Mouse (Mus musculus) MEL (cell line): ENCODE data around the gene Pigk. TPM values are rescaled to one million over a fixed set of nuclear protein-coding genes. Genes with fewer than 3 reads are reported as not detected.

Experiments used
- DNase-seq: peaks from one replicate; pipeline ENCODE4 v3.0.0; 2011; ENCODE audit warnings: low read depth, low spot score
- H3K27ac ChIP-seq: 2 replicates; pipeline ENCODE4 v1.5.1; 2012; ENCODE audit warnings: low read depth, mild to moderate bottlenecking, control low read depth, low read length, moderate library complexity; ENCODE audit not compliant: control insufficient read depth
- H3K27me3 ChIP-seq, 2 experiments: fragments of 150-350 bp in 1 of 2; sonication (generic) in 1 of 2; 2 replicates each; pipeline ENCODE4 v1.6.1; 2012; ENCODE audit warnings: low read length in 2 of 2, mild to moderate bottlenecking in 2 of 2, improper control_type of control experiment in 1 of 2, moderate library complexity in 1 of 2; ENCODE audit not compliant: insufficient read depth in 2 of 2, control insufficient read depth in 1 of 2
- H3K36me3 ChIP-seq, 2 experiments: 2 replicates each; pipeline ENCODE4 v1.6.1; 2012 to 2014; ENCODE audit warnings: low read length in 2 of 2, improper control_type of control experiment in 1 of 2, inconsistent platforms in 1 of 2, mild to moderate bottlenecking in 1 of 2; ENCODE audit not compliant: insufficient read depth in 2 of 2, control insufficient read depth in 1 of 2
- H3K4me1 ChIP-seq, 2 experiments: fragments of 150-350 bp in 1 of 2; sonication (generic) in 1 of 2; 2 replicates each; pipeline ENCODE4 v1.6.1; 2012; ENCODE audit warnings: low read length in 2 of 2, improper control_type of control experiment in 1 of 2, mild to moderate bottlenecking in 1 of 2; ENCODE audit not compliant: insufficient read depth in 2 of 2, control insufficient read depth in 1 of 2
- H3K4me3 ChIP-seq, 2 experiments: fragments of 150-350 bp in 1 of 2; sonication (generic) in 1 of 2; 2 replicates each; pipeline ENCODE4 v1.5.1; 2012; ENCODE audit warnings: low read depth in 2 of 2, low read length in 2 of 2, mild to moderate bottlenecking in 2 of 2, moderate library complexity in 2 of 2, control low read depth in 1 of 2, improper control_type of control experiment in 1 of 2; ENCODE audit not compliant: control insufficient read depth in 1 of 2, insufficient read depth in 1 of 2
- H3K79me2 ChIP-seq: 2 replicates; pipeline ENCODE4 v1.6.1; 2012; ENCODE audit warnings: mild to moderate bottlenecking, low read length, moderate library complexity; ENCODE audit not compliant: control insufficient read depth, poor library complexity, insufficient read depth
- H3K9ac ChIP-seq: 2 replicates; pipeline ENCODE4 v1.6.1; 2012; ENCODE audit warnings: low read depth, mild to moderate bottlenecking, control low read depth, low read length, moderate library complexity; ENCODE audit not compliant: control insufficient read depth, poor library complexity, severe bottlenecking
- H3K9me3 ChIP-seq: fragments of 150-350 bp; sonication (generic); replicated peaks from 2 replicates; pipeline ENCODE4 v1.6.1; 2012; ENCODE audit warnings: mild to moderate bottlenecking, low read length, improper control_type of control experiment, moderate library complexity; ENCODE audit not compliant: insufficient read depth
- BHLHE40 ChIP-seq: IDR thresholded peaks from 2 replicates; pipeline ENCODE4 v1.6.1; 2012; ENCODE audit warnings: low read depth, mild to moderate bottlenecking, inconsistent platforms, low read length, improper control_type of control experiment, borderline replicate concordance
- CHD1 ChIP-seq: IDR thresholded peaks from 2 replicates; pipeline ENCODE4 v1.6.1; 2012; ENCODE audit warnings: low read depth, mild to moderate bottlenecking, inconsistent platforms, low read length, improper control_type of control experiment
- E2F4 ChIP-seq: IDR thresholded peaks from 2 replicates; pipeline ENCODE4 v1.6.1; 2011; ENCODE audit warnings: low read depth, low read length, improper control_type of control experiment, borderline replicate concordance
- EP300 ChIP-seq, 2 experiments: IDR thresholded peaks; 2 replicates each; pipeline ENCODE4 v1.6.1; 2011; ENCODE audit warnings: improper control_type of control experiment in 2 of 2, low read length in 2 of 2, low read depth in 1 of 2, mild to moderate bottlenecking in 1 of 2
- GABPA ChIP-seq: IDR thresholded peaks from 2 replicates; pipeline ENCODE4 v1.6.1; 2012; ENCODE audit warnings: low read depth, mild to moderate bottlenecking, inconsistent platforms, low read length, improper control_type of control experiment, moderate library complexity
- GATA1 ChIP-seq: IDR thresholded peaks from 2 replicates; pipeline ENCODE4 v1.6.1; 2011; ENCODE audit warnings: low read depth, low read length, improper control_type of control experiment
- MAFK ChIP-seq: IDR thresholded peaks from 2 replicates; pipeline ENCODE4 v1.6.1; 2011; ENCODE audit warnings: low read depth, mild to moderate bottlenecking, low read length, improper control_type of control experiment, borderline replicate concordance
- MAZ ChIP-seq: IDR thresholded peaks from 2 replicates; pipeline ENCODE4 v1.6.1; 2012; ENCODE audit warnings: low read depth, mild to moderate bottlenecking, inconsistent platforms, low read length, improper control_type of control experiment
- MEF2A ChIP-seq: IDR thresholded peaks from 2 replicates; pipeline ENCODE4 v1.6.1; 2014; ENCODE audit warnings: low read depth, mild to moderate bottlenecking, inconsistent platforms, low read length, improper control_type of control experiment; ENCODE audit not compliant: poor library complexity, insufficient replicate concordance, severe bottlenecking; ENCODE audit errors: extremely low read depth
- MXI1 ChIP-seq: IDR thresholded peaks from 2 replicates; pipeline ENCODE4 v1.6.1; 2011; ENCODE audit warnings: mild to moderate bottlenecking, low read depth, low read length, improper control_type of control experiment
- MYB ChIP-seq: IDR thresholded peaks from 2 replicates; pipeline ENCODE4 v1.6.1; 2011; ENCODE audit warnings: mild to moderate bottlenecking, low read depth, low read length, improper control_type of control experiment
- MYC ChIP-seq: IDR thresholded peaks from 2 replicates; pipeline ENCODE4 v1.6.1; 2011; ENCODE audit warnings: low read depth, mild to moderate bottlenecking, low read length, improper control_type of control experiment, moderate library complexity
- NRF1 ChIP-seq: IDR thresholded peaks from 2 replicates; pipeline ENCODE4 v1.6.1; 2014; ENCODE audit warnings: low read depth, mild to moderate bottlenecking, inconsistent platforms, low read length, improper control_type of control experiment, moderate library complexity; ENCODE audit not compliant: poor library complexity, insufficient read depth, severe bottlenecking
- POLR2AphosphoS2 ChIP-seq: IDR thresholded peaks from 2 replicates; pipeline ENCODE4 v1.6.1; 2011; ENCODE audit warnings: low read length, improper control_type of control experiment
- POLR2AphosphoS5 ChIP-seq: IDR thresholded peaks from 2 replicates; pipeline ENCODE4 v1.6.1; 2012; ENCODE audit warnings: low read depth, borderline replicate concordance, mild to moderate bottlenecking, inconsistent platforms, low read length, moderate library complexity, mixed read lengths
- RCOR1 ChIP-seq: IDR thresholded peaks from 2 replicates; pipeline ENCODE4 v1.6.1; 2012; ENCODE audit warnings: low read depth, mild to moderate bottlenecking, inconsistent platforms, low read length, improper control_type of control experiment
- SMC3 ChIP-seq: IDR thresholded peaks from 2 replicates; pipeline ENCODE4 v1.6.1; 2011; ENCODE audit warnings: low read depth, low read length, improper control_type of control experiment
- TAL1 ChIP-seq: IDR thresholded peaks from 2 replicates; pipeline ENCODE4 v1.6.1; 2012; ENCODE audit warnings: mild to moderate bottlenecking, inconsistent platforms, low read length, moderate library complexity, mixed read lengths
- TBP ChIP-seq: IDR thresholded peaks from 2 replicates; pipeline ENCODE4 v1.8.0; 2011; ENCODE audit warnings: low read depth, low read length, improper control_type of control experiment
- TCF12 ChIP-seq: IDR thresholded peaks from 2 replicates; pipeline ENCODE4 v1.6.1; 2014; ENCODE audit warnings: low read depth, mild to moderate bottlenecking, inconsistent platforms, low read length, improper control_type of control experiment, moderate library complexity
- UBTF ChIP-seq: IDR thresholded peaks from 2 replicates; pipeline ENCODE4 v1.6.1; 2012; ENCODE audit warnings: low read depth, mild to moderate bottlenecking, inconsistent platforms, low read length, improper control_type of control experiment, moderate library complexity, borderline replicate concordance; ENCODE audit not compliant: insufficient read depth
- USF2 ChIP-seq, 2 experiments: IDR thresholded peaks; 2 replicates each; pipeline ENCODE4 v1.6.1; 2011 to 2012; ENCODE audit warnings: improper control_type of control experiment in 2 of 2, low read length in 2 of 2, borderline replicate concordance in 1 of 2, inconsistent platforms in 1 of 2, low read depth in 1 of 2, mild to moderate bottlenecking in 1 of 2; ENCODE audit not compliant: insufficient read depth in 1 of 2
- ZC3H11A ChIP-seq: IDR thresholded peaks from 2 replicates; pipeline ENCODE4 v1.6.1; 2012; ENCODE audit warnings: low read depth, mild to moderate bottlenecking, inconsistent platforms, low read length, improper control_type of control experiment
- ZMIZ1 ChIP-seq: IDR thresholded peaks from 2 replicates; pipeline ENCODE4 v1.6.1; 2012; ENCODE audit warnings: low read depth, mild to moderate bottlenecking, inconsistent platforms, low read length, improper control_type of control experiment, moderate library complexity
- ZNF384 ChIP-seq: IDR thresholded peaks from 2 replicates; pipeline ENCODE4 v1.6.1; 2012; ENCODE audit warnings: low read depth, mild to moderate bottlenecking, inconsistent platforms, low read length, improper control_type of control experiment
- polyA plus RNA-seq, 2 experiments: library from polyadenylated mRNA; stranded (reverse) in 1 of 2; unstranded in 1 of 2; fragments of >175 nt in 1 of 2; fragments of >200 nt in 1 of 2; gene quantifications; 2 replicates each; pipeline versions ENCODE4 v1.2.1 to v1.2.4; 2012; ENCODE audit warnings: low replicate concordance in 2 of 2, low read depth in 1 of 2; ENCODE audit not compliant: insufficient read length in 2 of 2, insufficient read depth in 1 of 2, missing spikeins in 1 of 2
- total RNA-seq: library from RNA; depleted of rRNA; stranded (reverse); fragments of 300-350 nt; gene quantifications from 2 replicates; pipeline ENCODE4 v1.2.3, GENCODE M21; 2012

Gene Pigk
- total and polyA plus RNA-seq, 3 experiments, result 14.6 to 17.8 TPM; not detected in 1

- no peaks in the 10 kb centered on the region for H3K4me1 ChIP-seq
- no peaks in the 10 kb centered on the region for H3K79me2 ChIP-seq
- H3K9me3 ChIP-seq, result no peaks in the 10 kb centered on the region
- no peak for DNase-seq
- H3K4me3 ChIP-seq, result no peak overlapping the region
- H3K36me3 ChIP-seq, result no peaks in the 10 kb centered on the region
- no peak for TF ChIP-seq POLR2AphosphoS2
- no peak for TF ChIP-seq MYC
- TF ChIP-seq MAFK, result no peak
- TF ChIP-seq GABPA, result no peak
- TF ChIP-seq BHLHE40, result no peak
- no peak for TF ChIP-seq EP300 (IDR thresholded peaks at IDR 0.05; ENCODE audit: low read depth in 1 of 2, low read length in 2 of 2)
- no peak for TF ChIP-seq NRF1
- no peak for TF ChIP-seq TCF12
- no peak overlapping the region for H3K27ac ChIP-seq
- no peaks in the 10 kb centered on the region; a peak in 2 of 4 replicates for H3K27me3 ChIP-seq
- H3K9ac ChIP-seq, result no peak overlapping the region
These were observed 46.9 kb upstream of the Pigk start for GRCm38 (mm10) chr3:152666991-152667355.

DNA sequence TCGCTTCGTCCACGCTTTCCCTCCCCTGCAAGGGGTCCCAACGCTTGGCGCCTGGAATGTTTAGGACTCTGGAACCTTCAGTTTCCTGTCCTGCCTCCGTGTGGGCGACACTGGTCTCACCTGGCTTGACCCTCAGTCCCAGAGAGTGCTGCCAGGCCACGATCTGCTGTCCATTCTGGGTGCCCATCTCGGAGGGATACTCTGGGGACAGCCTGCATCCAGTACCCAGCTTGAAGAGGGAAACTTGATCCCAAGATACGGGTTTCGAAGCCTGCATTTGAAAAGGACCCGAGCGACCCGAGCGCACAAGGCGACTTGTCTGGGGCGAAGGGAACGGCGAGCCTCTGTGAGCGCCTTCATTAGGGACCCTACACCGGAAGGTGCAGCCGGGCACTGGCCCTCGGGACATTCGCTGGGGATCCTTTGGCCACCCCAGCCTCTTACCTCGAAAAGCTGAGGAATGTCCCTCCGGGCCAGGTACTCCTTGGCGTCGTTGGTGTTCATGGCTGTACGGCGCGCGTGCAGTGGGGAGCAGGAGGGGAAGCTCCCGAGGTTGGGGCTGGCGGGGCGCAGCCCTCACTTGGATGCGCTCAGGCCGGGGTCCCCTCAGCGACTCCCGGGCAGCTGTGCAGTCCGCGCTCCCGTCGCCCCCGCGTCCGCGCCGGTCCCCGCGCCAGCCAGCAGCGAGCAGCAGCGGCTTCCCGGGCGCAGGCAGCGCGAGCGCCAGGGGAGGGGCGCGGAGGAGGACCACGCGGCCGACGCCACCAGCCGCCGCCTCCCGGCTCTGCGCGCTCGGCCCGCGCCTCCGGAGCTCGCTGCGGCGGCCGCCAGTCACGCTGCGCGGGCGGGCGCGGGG, 46.3 kb upstream of the Pigk start:
- Histone ChIP-seq H3K36me3 (no peaks in the 10 kb centered on the region), H3K79me2 (no peaks in the 10 kb centered on the region), H3K4me3 (no peak overlapping the region), H3K4me1 (no peaks in the 10 kb centered on the region; a peak in 1 of 4 replicates), H3K9ac (no peak overlapping the region), H3K27me3 (no peaks in the 10 kb centered on the region; a peak in 2 of 4 replicates), H3K27ac (no peak overlapping the region)
- DNase-seq, result no peak
- TF ChIP-seq ZNF384 (no peak), GATA1 (no peak), RCOR1 (no peak), CHD1 (no peak), POLR2AphosphoS5 (no peak), USF2 (IDR thresholded peaks at IDR 0.05; ENCODE audit: borderline replicate concordance in 1 of 2, insufficient read depth in 1 of 2, low read depth in 1 of 2, low read length in 2 of 2) (no peak), E2F4 (no peak), TBP (no peak), MAZ (no peak), MAFK (no peak), MEF2A (no peak), EP300 (IDR thresholded peaks at IDR 0.05; ENCODE audit: low read depth in 1 of 2, low read length in 2 of 2) (no peak), ZMIZ1 (no peak), SMC3 (no peak), MYB (no peak), MXI1 (no peak), ZC3H11A (no peak), UBTF (no peak), MYC (no peak), TAL1 (no peak)
- TF ChIP-seq, all 39 proteins: peak for 0
- H3K9me3 ChIP-seq, result no peaks in the 10 kb centered on the region
